In genomic region chr14:33746181-33746580, GRCm38 (mm10) we compare ENCODE assay signal across 17 mouse cellular contexts.
DNase-seq lines count a peak whose midpoint lies in the region; ATAC-seq lines count a peak whose summit lies in the region.
"Had no signal": no experiment of that assay in that cellular context is flagged by ENCODE, and none has a peak within 500 bp of the region (broad histone marks: within the 10 kb centered on the region; RNA-seq: fewer than 3 reads in every experiment).

No protein-coding gene starts in this region.

- H3K4me1 ChIP-seq in heart, embryonic 12.5 days (replicated peaks): no peaks in the 10 kb centered on the region
- H3K4me1 ChIP-seq in hindbrain, embryonic 16.5 days (ENCODE audit: control insufficient read depth, insufficient read depth, low read depth, low read length): no peaks in the 10 kb centered on the region
- H3K4me1 ChIP-seq: midbrain, embryonic 12.5 days had no signal

- H3K36me3 ChIP-seq in heart, embryonic 12.5 days: no peaks in the 10 kb centered on the region
- H3K36me3 ChIP-seq in hindbrain, embryonic 16.5 days (ENCODE audit: control insufficient read depth, insufficient read depth, low read length): no peaks in the 10 kb centered on the region
- H3K36me3 ChIP-seq: midbrain, embryonic 12.5 days had no signal

- WGBS in heart, embryonic 12.5 days: 80% methylated on average over 4 of the region's 4 CpGs
- 85% methylated on average over 4 of the region's 4 CpGs for WGBS in hindbrain, embryonic 16.5 days

- H3K27ac ChIP-seq in heart, embryonic 12.5 days (ENCODE audit: poor library complexity, severe bottlenecking): no peak overlapping the region
- H3K27ac ChIP-seq in hindbrain, embryonic 16.5 days (ENCODE audit: low read depth, low read length): no peak overlapping the region
- H3K27ac ChIP-seq: left cerebral cortex, adult 2 months; midbrain, embryonic 12.5 days had no signal

- H3K4me3 ChIP-seq in heart, embryonic 12.5 days: no peak overlapping the region
- no peak overlapping the region for H3K4me3 ChIP-seq in hindbrain, embryonic 16.5 days (ENCODE audit: low read length)
- H3K4me3 ChIP-seq: erythroblast, embryonic 14.5 days; left cerebral cortex, adult 2 months; midbrain, embryonic 12.5 days had no signal

- no peak overlapping the region for H3K9ac ChIP-seq in heart, embryonic 12.5 days
- H3K9ac ChIP-seq in hindbrain, embryonic 16.5 days (ENCODE audit: low read depth, low read length): no peak overlapping the region
- H3K9ac ChIP-seq: lung, embryonic 14.5 days; midbrain, embryonic 12.5 days had no signal

- H3K4me2 ChIP-seq in heart, embryonic 12.5 days: no peak overlapping the region
- no peak overlapping the region for H3K4me2 ChIP-seq in hindbrain, embryonic 16.5 days (ENCODE audit: low read length)
- H3K4me2 ChIP-seq: heart, embryonic 11.5 days; lung, embryonic 14.5 days; midbrain, embryonic 12.5 days had no signal

- ATAC-seq in heart, embryonic 12.5 days (ENCODE audit: insufficient number of reproducible peaks, low FRiP score): no peak
- ATAC-seq in hindbrain, embryonic 16.5 days: no peak
- ATAC-seq: forebrain, embryonic 16.5 days had no signal

- no peaks in the 10 kb centered on the region for H3K9me3 ChIP-seq in heart, embryonic 12.5 days (replicated peaks)
- H3K9me3 ChIP-seq in hindbrain, embryonic 16.5 days (ENCODE audit: control insufficient read depth, low read length): no peaks in the 10 kb centered on the region
- H3K9me3 ChIP-seq: midbrain, embryonic 12.5 days had no signal

- peak; percentile 87 for DNase-seq in heart, adult 11 months
- DNase-seq in adrenal gland, adult 8-10 months: peak; percentile 24
- DNase-seq in adrenal gland, postnatal 14 days: peak; percentile 64
- peak; percentile 11 for DNase-seq in cerebellum, adult 9-11 months
- no peak for DNase-seq in embryo, embryonic 10.5 days (ENCODE audit: low spot score)
- DNase-seq: kidney, adult 18-20 months; kidney, postnatal 25 days; right cerebral cortex, postnatal 4 days; thymus, postnatal 4 days had no signal

- no peaks in the 10 kb centered on the region for H3K27me3 ChIP-seq in heart, embryonic 12.5 days (replicated peaks)
- H3K27me3 ChIP-seq in hindbrain, embryonic 16.5 days (replicated peaks; ENCODE audit: control insufficient read depth, insufficient read depth, low read length): no peaks in the 10 kb centered on the region
- H3K27me3 ChIP-seq: midbrain, embryonic 12.5 days had no signal
